Mouse (Mus musculus) megakaryocyte, embryonic 14.5 days (primary cell): Measurements from ENCODE around the gene Zfp580.

Experiments
- FLI1 ChIP-seq: IDR thresholded peaks from 2 replicates; pipeline ENCODE4 v1.6.1; 2012; ENCODE audit warnings: low read length, inconsistent platforms, mixed read lengths
- GATA1 ChIP-seq: IDR thresholded peaks from 3 replicates; pipeline ENCODE4 v1.6.1; 2012; ENCODE audit warnings: mixed read lengths, low read length, inconsistent platforms, borderline replicate concordance

- TF ChIP-seq GATA1 (no peak), FLI1 (no peak; the same call in 1 of the 2 replicates)
Measured at GRCm38 (mm10) chr7:5061774-5062359, 10.5 kb downstream of the Zfp580 start, which contains the start of gene U2af2.
